ENCODE assay signal across 12 mouse cellular contexts in the genomic region with DNA sequence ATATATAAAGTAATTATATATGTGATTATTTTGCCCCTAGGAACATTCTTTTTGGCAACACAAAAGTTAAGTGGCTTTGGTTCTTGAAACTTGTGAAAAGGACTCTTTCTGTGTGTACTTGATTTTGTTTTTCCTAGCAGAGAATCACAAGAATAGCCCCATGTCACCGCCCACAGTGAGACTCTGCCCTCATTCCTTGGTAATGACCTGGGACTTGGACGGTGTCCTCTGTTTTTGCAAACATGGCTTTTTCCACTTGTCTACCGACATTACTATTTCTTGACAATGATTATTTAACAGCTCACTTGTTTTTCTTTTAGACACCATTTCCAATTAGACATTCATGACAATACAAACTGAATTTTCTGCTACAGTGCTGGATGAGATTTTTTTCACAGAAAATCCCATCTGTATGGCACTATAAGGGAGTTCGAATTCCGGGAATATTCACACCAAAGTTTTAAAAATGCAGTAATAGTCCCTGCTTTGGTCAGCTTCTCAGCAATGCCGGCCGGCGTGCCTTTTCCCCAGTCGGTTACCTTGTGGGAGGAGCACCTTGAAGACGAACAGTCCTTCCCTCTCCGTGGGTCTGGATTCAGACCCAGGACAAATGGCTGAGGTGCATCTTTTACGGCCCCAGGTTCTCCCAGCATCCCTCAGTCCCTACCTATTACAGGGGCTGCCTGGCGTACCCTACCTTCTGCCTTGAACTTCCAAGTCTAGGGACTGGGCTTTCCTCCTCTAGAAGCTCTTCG. TPM values are rescaled to one million over a fixed set of nuclear protein-coding genes. Genes with fewer than 3 reads are reported as not detected.
DNase-seq lines count a peak whose midpoint lies in the region; TF ChIP-seq lines count a peak whose summit lies in the region.
"Had no signal": no experiment of that assay in that cellular context is flagged by ENCODE, and none has a peak within 500 bp of the region (broad histone marks: within the 10 kb centered on the region; RNA-seq: fewer than 3 reads in every experiment).

No protein-coding gene starts in this region.

- no peak overlapping the region for H3K27ac ChIP-seq in testis, adult 2 months (ENCODE audit: control insufficient read depth, insufficient read depth, low read depth, low read length)
- H3K27ac ChIP-seq: heart, embryonic 15.5 days; limb, embryonic 15.5 days had no signal

- H3K4me1 ChIP-seq in testis, adult 2 months (ENCODE audit: control insufficient read depth, insufficient read depth, low read length) = peaks cover 7% of the 10 kb centered on the region
- H3K4me1 ChIP-seq: heart, embryonic 15.5 days; limb, embryonic 15.5 days had no signal

- peak overlapping the region; percentile 27; the same call in 1 of the 2 replicates for H3K4me3 ChIP-seq in testis, adult 2 months (ENCODE audit: control insufficient read depth, low read depth, low read length)
- H3K4me3 ChIP-seq: heart, embryonic 15.5 days; limb, embryonic 15.5 days had no signal

- no peaks in the 10 kb centered on the region for H3K27me3 ChIP-seq in testis, adult 2 months (ENCODE audit: control insufficient read depth, insufficient read depth, low read length)
- H3K27me3 ChIP-seq: heart, embryonic 15.5 days; limb, embryonic 15.5 days had no signal

- DNase-seq in testis, postnatal 14 days (ENCODE audit: low spot score) = no peak
- peak; percentile 44 for DNase-seq in gastrocnemius, postnatal 25 days
- DNase-seq in kidney, postnatal 10 days = peak; percentile 60
- peak; percentile 20 to 46 for DNase-seq in lung, postnatal 4 days
- no peak for DNase-seq in spleen, postnatal 10 days (ENCODE audit: low spot score in 2 of 2)
- no peak for DNase-seq in adrenal gland, postnatal 25 days
- DNase-seq: cerebellum, postnatal 14 days; layer of hippocampus, postnatal 36 days; right cerebral cortex, postnatal 4 days had no signal

- H3K36me3 ChIP-seq in testis, adult 2 months (ENCODE audit: control insufficient read depth, insufficient read depth, low read length) = no peaks in the 10 kb centered on the region
- H3K36me3 ChIP-seq: heart, embryonic 15.5 days; limb, embryonic 15.5 days had no signal

- no peak for TF ChIP-seq CTCF in testis, adult 2 months (IDR thresholded peaks at IDR 0.05; ENCODE audit: control insufficient read depth, insufficient read depth, insufficient replicate concordance, low read depth, low read length)

- TF ChIP-seq POLR2A in testis, adult 2 months (IDR thresholded peaks at IDR 0.05; ENCODE audit: control insufficient read depth, low read depth, low read length) = no peak

RNA-seq across cellular contexts. Expression of gene Pcolce2, which starts 22.4 kb away (rescaled TPM):
- 0.30 and 0.37 TPM in 2 replicates for polyA plus RNA-seq in testis, adult 2 months (2012; rRNA removed)
- 10 to 100 TPM in 1 of 2 experiments, 1 to 10 TPM in 1; 3.4 to 10.3 TPM for total RNA-seq in gastrocnemius, postnatal 25 days (2021)
- 2.2 and 3.2 TPM in 2 replicates for total RNA-seq in adrenal gland, postnatal 25 days (2021)

RNA-seq across cellular contexts. Expression of gene Paqr9, which starts 55.6 kb away (rescaled TPM):
- polyA plus RNA-seq in testis, adult 2 months (2012; rRNA removed) = 58.7 and 63.4 TPM in 2 replicates
- 1 to 10 TPM; 4.8 to 5.0 TPM for total RNA-seq in gastrocnemius, postnatal 25 days (2021)
- total RNA-seq in adrenal gland, postnatal 25 days (2021) = 6.8 and 8.6 TPM in 2 replicates

Comparison
In these comparisons a context has a peak if more than half of its experiments do, and no peak if none do; other contexts are left out.
1. DNase-seq: peak in gastrocnemius, postnatal 25 days (single experiment), kidney, postnatal 10 days (single experiment) and lung, postnatal 4 days (2 of 2); none in testis, postnatal 14 days (single experiment), spleen, postnatal 10 days (0 of 2) and adrenal gland, postnatal 25 days (single experiment).